ENCODE assay signal across 27 mouse cellular contexts in the genomic region with DNA sequence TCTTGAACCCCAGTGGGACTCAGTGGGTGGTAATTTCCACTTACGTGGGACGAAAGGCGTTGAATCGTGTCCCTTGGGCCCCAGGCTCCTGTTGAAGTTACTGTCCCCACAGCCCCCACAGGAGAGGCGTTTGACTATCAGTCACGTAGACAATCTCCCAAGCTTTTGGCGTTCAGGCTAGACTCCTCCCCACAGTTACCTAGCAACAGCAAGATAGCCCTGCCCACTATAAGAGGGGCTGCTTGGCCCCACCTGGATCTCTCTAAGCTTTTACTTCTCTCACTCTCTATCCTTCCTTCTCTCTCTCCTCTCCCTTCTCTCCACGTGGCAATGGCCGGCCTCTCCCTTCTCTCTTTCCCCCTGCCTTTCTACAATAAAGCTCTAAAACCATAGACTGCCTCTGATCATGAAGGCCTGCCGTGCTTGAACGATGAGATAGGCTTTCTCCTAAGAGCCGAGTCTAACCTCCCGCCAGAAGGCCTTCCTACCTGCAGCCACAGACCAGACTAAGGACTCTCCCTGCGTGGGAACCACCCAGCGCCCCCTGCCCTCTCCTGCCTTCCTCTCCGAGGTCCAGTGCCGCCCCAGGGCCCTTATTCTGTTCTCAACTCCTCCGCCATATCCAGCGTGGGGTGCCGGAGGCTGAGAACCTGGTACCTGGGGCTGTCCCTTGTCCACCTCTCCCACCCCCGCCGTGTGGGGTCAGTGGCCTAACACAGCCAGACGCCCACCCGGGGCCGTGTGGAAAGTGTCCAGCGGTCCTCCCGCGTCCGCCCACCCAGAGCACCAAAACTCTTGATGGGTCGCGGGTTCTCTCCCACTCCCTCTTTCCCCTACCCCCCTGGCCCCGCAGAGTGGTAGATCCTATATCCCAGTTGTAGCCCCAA. TPM values are rescaled to one million over a fixed set of nuclear protein-coding genes. Genes with fewer than 3 reads are reported as not detected.
A peak's percentile ranks its signal among the peaks of the same experiment; 100 is the strongest.
DNase-seq lines count a peak whose midpoint lies in the region; ATAC-seq and TF ChIP-seq lines count a peak whose summit lies in the region.
"Had no signal": no experiment of that assay in that cellular context is flagged by ENCODE, and none has a peak within 500 bp of the region (broad histone marks: within the 10 kb centered on the region; RNA-seq: fewer than 3 reads in every experiment).

No protein-coding gene starts in this region.

- no peaks in the 10 kb centered on the region for H3K4me1 ChIP-seq in testis, adult 2 months (ENCODE audit: control insufficient read depth, insufficient read depth, low read length)
- H3K4me1 ChIP-seq in liver, embryonic 13.5 days (replicated peaks): peaks cover 26% of the 10 kb centered on the region
- H3K4me1 ChIP-seq: forebrain, embryonic 15.5 days; heart, embryonic 13.5 days; hindbrain, embryonic 13.5 days; midbrain, embryonic 12.5 days had no signal

- intact Hi-C loops in heart, postnatal 36 days (cut with DNase I): no loop called here

- peak overlapping the region; percentile 74 for H3K4me3 ChIP-seq in testis, adult 2 months (ENCODE audit: control insufficient read depth, low read depth, low read length)
- H3K4me3 ChIP-seq in liver, embryonic 13.5 days (replicated peaks): no peak overlapping the region
- H3K4me3 ChIP-seq: embryonic facial prominence, embryonic 10.5 days; forebrain, embryonic 15.5 days; heart, embryonic 13.5 days; hindbrain, embryonic 13.5 days; limb, embryonic 10.5 days; midbrain, embryonic 12.5 days had no signal

- ATAC-seq in liver, embryonic 13.5 days (ENCODE audit: low read depth): peak; percentile 66; the same call in 1 of the 2 replicates
- ATAC-seq: forebrain, embryonic 15.5 days; lung, postnatal 0 days had no signal

- peak; percentile 92 for DNase-seq in heart, adult 11 months
- no peak for DNase-seq in heart, postnatal 36 days
- no peak for DNase-seq in testis, postnatal 14 days (ENCODE audit: low spot score)
- no peak for DNase-seq in liver, embryonic 13.5 days
- no peak for DNase-seq in right cerebral cortex, postnatal 25 days
- no peak for DNase-seq in thymus, adult 18-20 months
- no peak for DNase-seq in kidney, adult 8-10 months
- DNase-seq: adrenal gland, postnatal 36 days; cerebellum, adult 11 months; cerebellum, postnatal 10 days; gastrocnemius, postnatal 10 days; heart, postnatal 14 days; kidney, adult 2 months; kidney, postnatal 10 days; spleen, adult 18-20 months; thymus, adult 2 months had no signal

- no peak for TF ChIP-seq POLR2A in testis, adult 2 months (IDR thresholded peaks at IDR 0.05; ENCODE audit: control insufficient read depth, low read depth, low read length)

- WGBS in liver, embryonic 13.5 days (ENCODE audit: insufficient replicate concordance): 79% methylated on average over 32 of the region's 32 CpGs

- H3K9ac ChIP-seq in liver, embryonic 13.5 days: no peak overlapping the region
- H3K9ac ChIP-seq: forebrain, embryonic 15.5 days; heart, embryonic 13.5 days; hindbrain, embryonic 13.5 days; midbrain, embryonic 12.5 days had no signal

- no peaks in the 10 kb centered on the region for H3K27me3 ChIP-seq in testis, adult 2 months (ENCODE audit: control insufficient read depth, insufficient read depth, low read length)
- H3K27me3 ChIP-seq in liver, embryonic 13.5 days: no peaks in the 10 kb centered on the region
- H3K27me3 ChIP-seq: forebrain, embryonic 15.5 days; heart, embryonic 13.5 days; hindbrain, embryonic 13.5 days; midbrain, embryonic 12.5 days had no signal

- peak overlapping the region; percentile 40; the same call in 1 of the 2 replicates for H3K27ac ChIP-seq in testis, adult 2 months (ENCODE audit: control insufficient read depth, insufficient read depth, low read depth, low read length)
- H3K27ac ChIP-seq in liver, embryonic 13.5 days: no peak overlapping the region; the same call in 1 of the 2 replicates
- H3K27ac ChIP-seq: embryonic facial prominence, embryonic 10.5 days; forebrain, embryonic 15.5 days; heart, embryonic 13.5 days; hindbrain, embryonic 13.5 days; limb, embryonic 10.5 days; midbrain, embryonic 12.5 days had no signal

- no peak for TF ChIP-seq CTCF in testis, adult 2 months (IDR thresholded peaks at IDR 0.05; ENCODE audit: control insufficient read depth, insufficient read depth, insufficient replicate concordance, low read depth, low read length)

- H3K4me2 ChIP-seq in liver, embryonic 13.5 days: no peak overlapping the region
- H3K4me2 ChIP-seq: forebrain, embryonic 15.5 days; heart, embryonic 13.5 days; hindbrain, embryonic 13.5 days; midbrain, embryonic 12.5 days had no signal

- no peaks in the 10 kb centered on the region for H3K9me3 ChIP-seq in liver, embryonic 13.5 days (replicated peaks)
- H3K9me3 ChIP-seq: embryonic facial prominence, embryonic 10.5 days; forebrain, embryonic 15.5 days; hindbrain, embryonic 13.5 days; limb, embryonic 10.5 days; midbrain, embryonic 12.5 days had no signal

- H3K36me3 ChIP-seq in testis, adult 2 months (ENCODE audit: control insufficient read depth, insufficient read depth, low read length): no peaks in the 10 kb centered on the region
- no peaks in the 10 kb centered on the region for H3K36me3 ChIP-seq in liver, embryonic 13.5 days
- H3K36me3 ChIP-seq: embryonic facial prominence, embryonic 10.5 days; forebrain, embryonic 15.5 days; heart, embryonic 13.5 days; hindbrain, embryonic 13.5 days; limb, embryonic 10.5 days; midbrain, embryonic 12.5 days had no signal

RNA-seq across cellular contexts. Expression of a gene that starts 13.4 kb away (rescaled TPM):
- 1 to 10 TPM; 3.8 to 4.1 TPM for total RNA-seq in heart, postnatal 36 days (2021)
- 2.2 and 2.3 TPM in 2 replicates for polyA plus RNA-seq in testis, adult 2 months (2012; rRNA removed)
- 8.2 and 9.2 TPM in 2 replicates for polyA plus RNA-seq in liver, embryonic 13.5 days (2015; fragmentation: Nextera tagmentation; extraction: Ambion mirVana)

RNA-seq across cellular contexts. Expression of a gene that starts 56.4 kb away (rescaled TPM):
- 1 to 10 TPM; 3.9 to 5.6 TPM for total RNA-seq in heart, postnatal 36 days (2021)
- polyA plus RNA-seq in testis, adult 2 months (2012; rRNA removed): 0.26 and 0.33 TPM in 2 replicates
- 0.05 and 0.08 TPM in 2 replicates for polyA plus RNA-seq in liver, embryonic 13.5 days (2015; fragmentation: Nextera tagmentation; extraction: Ambion mirVana)
- total RNA-seq: granulocyte monocyte progenitor cell, adult 5-6 weeks; monocyte, adult 5-6 weeks; neutrophil, adult 5-6 weeks had no signal
- polyA plus RNA-seq: heart, embryonic 13.5 days had no signal
